Mouse (Mus musculus): ENCODE results near the gene Mtch1. TPM values are rescaled to one million over a fixed set of nuclear protein-coding genes. Genes with fewer than 3 reads are reported as not detected.

Mtch1 gene
- polyA plus RNA-seq, 1 experiment from 2014 or later, result 370 TPM

DNA sequence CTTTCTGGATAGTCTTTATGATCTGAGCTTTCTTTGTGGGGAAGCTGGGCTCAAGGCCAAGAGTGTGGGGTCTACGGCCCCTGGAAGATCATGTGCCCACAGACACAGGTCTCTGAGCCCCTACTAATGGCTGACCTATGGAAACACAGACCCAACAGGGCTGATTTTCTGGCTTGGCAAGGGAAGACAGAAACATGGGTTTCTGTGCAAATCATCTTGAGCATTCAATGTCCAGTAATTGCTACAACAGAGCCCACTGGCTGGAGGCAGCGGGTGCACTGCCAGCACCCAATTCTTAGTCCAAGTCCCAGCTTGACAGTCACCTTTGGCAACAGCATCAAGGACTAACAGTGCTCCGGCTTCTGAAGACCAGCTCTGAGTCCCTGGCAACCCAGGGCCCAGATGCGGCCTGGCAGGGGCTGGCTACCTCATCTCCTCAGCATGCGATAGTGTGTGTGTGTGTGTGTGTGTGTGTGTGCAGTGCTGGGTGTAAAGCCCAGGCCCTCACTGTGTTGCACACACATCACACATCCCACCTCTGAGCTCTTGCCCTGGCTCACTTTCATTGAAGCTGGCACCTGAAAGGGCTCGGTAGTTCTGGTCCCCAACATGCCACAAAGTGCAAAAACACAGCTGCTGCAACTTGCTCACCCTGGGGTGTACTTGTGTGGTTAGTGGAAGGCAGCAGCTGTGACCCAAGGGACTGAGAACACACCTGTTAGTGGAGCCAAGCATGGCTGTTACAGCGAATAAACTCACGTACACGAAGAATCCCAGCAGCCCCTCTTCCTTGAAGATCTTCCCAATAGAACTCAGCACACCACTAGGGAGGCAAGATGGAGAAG is 9.5 kb downstream of the Mtch1 start:
- peaks cover 21% of the 10 kb centered on the region for H3K36me3 ChIP-seq (replicated peaks; ENCODE audit: control insufficient read depth, insufficient read depth, low read depth, low read length)

DNA sequence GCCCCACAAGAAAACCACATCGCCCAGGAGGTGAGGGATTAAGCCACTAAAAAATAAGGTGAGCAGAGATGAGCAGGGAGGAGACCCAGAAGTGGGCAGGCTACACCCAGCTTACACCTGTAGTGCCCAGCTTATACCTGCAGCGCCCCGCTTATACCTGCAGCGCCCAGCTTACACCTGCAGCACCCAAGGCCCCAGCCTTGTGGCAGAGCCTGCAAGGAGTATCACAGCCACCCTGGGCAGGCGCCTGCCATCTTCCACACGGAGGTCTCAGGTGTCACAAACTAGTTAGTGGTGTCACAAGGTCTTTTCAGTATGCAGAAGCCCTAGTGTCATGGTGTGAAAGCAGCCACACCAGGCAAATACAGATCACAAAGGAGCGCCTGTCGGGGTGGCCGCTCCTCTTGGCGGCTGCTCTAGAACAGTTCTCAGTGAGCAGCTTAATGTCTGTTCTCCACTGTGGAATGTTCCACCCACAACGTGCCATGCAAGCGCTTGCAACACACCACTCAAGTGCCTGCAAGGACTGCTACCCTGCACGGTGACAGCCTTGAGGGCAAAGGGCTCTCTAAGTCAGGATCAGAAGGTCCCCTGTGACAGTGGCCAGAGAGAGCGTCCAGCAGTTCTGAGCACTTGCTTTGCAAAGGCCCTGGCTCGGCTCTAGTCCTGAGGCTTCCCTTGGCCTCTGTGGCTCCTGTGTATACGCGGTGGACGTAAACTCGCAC is 11.3 kb downstream of the Mtch1 start:
- no peak overlapping the region for H3K27ac ChIP-seq (replicated peaks; ENCODE audit: low read depth, low read length)
- DNase-seq (ENCODE audit: low spot score) (no peak), ATAC-seq (replicated peaks; ENCODE audit: insufficient number of reproducible peaks, low FRiP score, low TSS enrichment, low read depth) (no peak)
- no peak overlapping the region for H3K4me3 ChIP-seq (ENCODE audit: low read depth, low read length)
- WGBS, result 95% methylated on average over 19 of the region's 19 CpGs
- H3K4me2 ChIP-seq (ENCODE audit: low read depth, low read length), result no peak overlapping the region
- H3K4me1 ChIP-seq (ENCODE audit: control insufficient read depth, insufficient read depth, low read length), result peaks cover 5% of the 10 kb centered on the region
- no peak overlapping the region for H3K9ac ChIP-seq (replicated peaks; ENCODE audit: low read length)
- peaks cover 21% of the 10 kb centered on the region for H3K36me3 ChIP-seq (replicated peaks; ENCODE audit: control insufficient read depth, insufficient read depth, low read depth, low read length)
- H3K27me3 ChIP-seq (ENCODE audit: control insufficient read depth, insufficient read depth, low read length), result no peaks in the 10 kb centered on the region
- no peaks in the 10 kb centered on the region for H3K9me3 ChIP-seq (replicated peaks; ENCODE audit: control insufficient read depth, low read length)

More for the DNA sequence above, 9.5 kb downstream of the Mtch1 start:
- 94% methylated on average over 9 of the region's 9 CpGs for WGBS
- no peaks in the 10 kb centered on the region for H3K9me3 ChIP-seq (replicated peaks; ENCODE audit: control insufficient read depth, low read length)
- ATAC-seq (replicated peaks; ENCODE audit: insufficient number of reproducible peaks, low FRiP score, low TSS enrichment, low read depth) (no peak), DNase-seq (ENCODE audit: low spot score) (no peak)
- no peak overlapping the region for H3K9ac ChIP-seq (replicated peaks; ENCODE audit: low read length)
- no peak overlapping the region for H3K4me2 ChIP-seq (ENCODE audit: low read depth, low read length)
- no peak overlapping the region for H3K27ac ChIP-seq (replicated peaks; ENCODE audit: low read depth, low read length)
- H3K27me3 ChIP-seq (ENCODE audit: control insufficient read depth, insufficient read depth, low read length), result no peaks in the 10 kb centered on the region
- H3K4me1 ChIP-seq (ENCODE audit: control insufficient read depth, insufficient read depth, low read length), result peaks cover 11% of the 10 kb centered on the region
- no peak overlapping the region for H3K4me3 ChIP-seq (ENCODE audit: low read depth, low read length)

- Histone ChIP-seq H3K27me3 (ENCODE audit: control insufficient read depth, insufficient read depth, low read length) (no peaks in the 10 kb centered on the region; the same call in 1 of the 2 replicates), H3K4me2 (ENCODE audit: low read depth, low read length) (no peak overlapping the region), H3K27ac (replicated peaks; ENCODE audit: low read depth, low read length) (no peak overlapping the region), H3K9ac (replicated peaks; ENCODE audit: low read length) (no peak overlapping the region), H3K36me3 (replicated peaks; ENCODE audit: control insufficient read depth, insufficient read depth, low read depth, low read length) (peaks cover 17% of the 10 kb centered on the region), H3K9me3 (replicated peaks; ENCODE audit: control insufficient read depth, low read length) (no peaks in the 10 kb centered on the region), H3K4me3 (ENCODE audit: low read depth, low read length) (no peak overlapping the region), H3K4me1 (ENCODE audit: control insufficient read depth, insufficient read depth, low read length) (no peaks in the 10 kb centered on the region)
- 80% methylated on average over 4 of the region's 4 CpGs for WGBS
- DNase-seq (ENCODE audit: low spot score), result no peak
- no peak for ATAC-seq (replicated peaks; ENCODE audit: insufficient number of reproducible peaks, low FRiP score, low TSS enrichment, low read depth)
Observed at GRCm38 (mm10) chr17:29332186-29332685, 15.5 kb downstream of the Mtch1 start.

- ATAC-seq (replicated peaks; ENCODE audit: insufficient number of reproducible peaks, low FRiP score, low TSS enrichment, low read depth), result no peak
- Histone ChIP-seq H3K9me3 (replicated peaks; ENCODE audit: control insufficient read depth, low read length) (no peaks in the 10 kb centered on the region), H3K4me1 (ENCODE audit: control insufficient read depth, insufficient read depth, low read length) (peaks cover 2% of the 10 kb centered on the region; the same call in 1 of the 2 replicates), H3K4me3 (ENCODE audit: low read depth, low read length) (no peak overlapping the region), H3K27me3 (ENCODE audit: control insufficient read depth, insufficient read depth, low read length) (peaks cover under 1% of the 10 kb centered on the region; the same call in 1 of the 2 replicates), H3K4me2 (ENCODE audit: low read depth, low read length) (no peak overlapping the region), H3K36me3 (replicated peaks; ENCODE audit: control insufficient read depth, insufficient read depth, low read depth, low read length) (peaks cover 5% of the 10 kb centered on the region), H3K9ac (replicated peaks; ENCODE audit: low read length) (no peak overlapping the region), H3K27ac (replicated peaks; ENCODE audit: low read depth, low read length) (no peak overlapping the region)
- DNase-seq (ENCODE audit: low spot score), result no peak
- 42% methylated on average over 5 of the region's 5 CpGs for WGBS
Observed at GRCm38 (mm10) chr17:29330671-29331410, 16.9 kb downstream of the Mtch1 start.

GRCm38 (mm10) chr17:29330221-29330620 is 17.5 kb downstream of the Mtch1 start:
- 89% methylated on average over 3 of the region's 3 CpGs for WGBS
- H3K4me3 ChIP-seq (ENCODE audit: low read depth, low read length), result no peak overlapping the region
- H3K36me3 ChIP-seq (replicated peaks; ENCODE audit: control insufficient read depth, insufficient read depth, low read depth, low read length), result peaks cover 5% of the 10 kb centered on the region
- H3K9me3 ChIP-seq (replicated peaks; ENCODE audit: control insufficient read depth, low read length), result no peaks in the 10 kb centered on the region
- H3K4me1 ChIP-seq (ENCODE audit: control insufficient read depth, insufficient read depth, low read length), result peaks cover 2% of the 10 kb centered on the region; the same call in 1 of the 2 replicates
- no peak overlapping the region for H3K9ac ChIP-seq (replicated peaks; ENCODE audit: low read length)
- no peak overlapping the region for H3K4me2 ChIP-seq (ENCODE audit: low read depth, low read length)
- ATAC-seq (replicated peaks; ENCODE audit: insufficient number of reproducible peaks, low FRiP score, low TSS enrichment, low read depth), result no peak
- no peak overlapping the region for H3K27ac ChIP-seq (replicated peaks; ENCODE audit: low read depth, low read length)
- H3K27me3 ChIP-seq (ENCODE audit: control insufficient read depth, insufficient read depth, low read length), result peaks cover 4% of the 10 kb centered on the region; the same call in 1 of the 2 replicates
- no peak for DNase-seq (ENCODE audit: low spot score)

- Histone ChIP-seq H3K9ac (replicated peaks; ENCODE audit: low read length) (no peak overlapping the region), H3K4me3 (ENCODE audit: low read depth, low read length) (no peak overlapping the region), H3K36me3 (replicated peaks; ENCODE audit: control insufficient read depth, insufficient read depth, low read depth, low read length) (no peaks in the 10 kb centered on the region; the same call in none of the 2 replicates), H3K27ac (replicated peaks; ENCODE audit: low read depth, low read length) (no peak overlapping the region), H3K4me2 (ENCODE audit: low read depth, low read length) (no peak overlapping the region), H3K27me3 (ENCODE audit: control insufficient read depth, insufficient read depth, low read length) (peaks cover 8% of the 10 kb centered on the region), H3K9me3 (replicated peaks; ENCODE audit: control insufficient read depth, low read length) (no peaks in the 10 kb centered on the region), H3K4me1 (ENCODE audit: control insufficient read depth, insufficient read depth, low read length) (peaks cover 2% of the 10 kb centered on the region)
- DNase-seq (ENCODE audit: low spot score) (no peak), ATAC-seq (replicated peaks; ENCODE audit: insufficient number of reproducible peaks, low FRiP score, low TSS enrichment, low read depth) (no peak; the same call in 1 of the 2 replicates)
- 75% methylated on average over 9 of the region's 9 CpGs for WGBS
Observed at GRCm38 (mm10) chr17:29327691-29328090, 20.0 kb downstream of the Mtch1 start.

DNA sequence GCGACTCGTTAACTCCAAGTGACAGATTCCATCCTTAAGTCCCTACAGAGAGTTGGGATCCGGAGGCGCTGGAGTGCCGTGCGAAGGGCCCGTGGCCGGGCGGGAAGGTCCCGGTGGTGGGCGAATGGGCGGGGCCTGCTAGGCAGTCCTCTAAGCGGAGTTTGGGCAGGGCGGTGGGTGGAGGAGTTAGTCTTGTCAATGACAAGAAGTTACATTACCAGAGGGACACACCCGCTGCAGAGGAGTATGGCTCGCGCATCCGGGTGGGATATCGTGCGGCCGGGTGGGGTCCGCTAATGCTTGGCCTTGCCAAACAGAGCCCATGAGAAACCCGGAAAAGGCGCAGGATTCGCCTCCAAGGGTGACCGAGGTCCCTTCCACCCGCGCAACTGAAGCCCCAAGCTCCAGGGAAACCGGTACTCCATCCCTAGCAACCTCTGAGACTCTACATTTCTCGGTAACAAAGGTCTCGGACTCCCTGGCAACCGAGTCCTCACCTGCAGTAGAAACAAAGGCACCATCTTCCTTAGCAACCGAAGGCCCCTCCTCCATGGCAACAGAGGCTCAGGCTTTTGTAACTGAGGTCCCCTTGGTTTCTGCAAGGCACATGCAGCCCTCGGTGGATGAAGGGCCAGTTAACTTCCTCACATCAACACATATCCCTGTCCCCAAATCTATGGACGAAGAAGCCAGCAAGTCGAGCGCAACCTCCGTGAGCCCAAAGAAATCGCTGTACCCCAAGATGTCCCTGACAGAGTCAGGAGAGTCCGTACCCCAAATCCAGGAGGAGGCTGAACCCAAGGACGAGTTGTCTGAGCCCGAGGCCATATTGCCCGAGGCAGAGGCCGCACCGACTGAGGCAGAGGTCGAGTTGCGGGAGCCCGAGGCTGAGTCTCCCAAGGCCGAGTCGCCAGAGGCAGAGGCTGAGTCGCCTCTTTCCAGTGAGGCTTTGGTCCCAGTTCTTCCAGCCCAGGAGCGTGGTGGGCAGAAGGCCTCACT is 20.9 kb downstream of the Mtch1 start:
- Histone ChIP-seq H3K4me2 (ENCODE audit: low read depth, low read length) (peak overlapping the region; percentile 59), H3K4me1 (ENCODE audit: control insufficient read depth, insufficient read depth, low read length) (peaks cover 5% of the 10 kb centered on the region), H3K9me3 (replicated peaks; ENCODE audit: control insufficient read depth, low read length) (no peaks in the 10 kb centered on the region), H3K4me3 (ENCODE audit: low read depth, low read length) (peak overlapping the region; percentile 25), H3K27me3 (ENCODE audit: control insufficient read depth, insufficient read depth, low read length) (peaks cover 17% of the 10 kb centered on the region), H3K27ac (replicated peaks; ENCODE audit: low read depth, low read length) (0 out of 2 replicates have a peak overlapping the region, but pooled peaks have one; percentile 6), H3K9ac (replicated peaks; ENCODE audit: low read length) (peak overlapping the region; percentile 58), H3K36me3 (replicated peaks; ENCODE audit: control insufficient read depth, insufficient read depth, low read depth, low read length) (no peaks in the 10 kb centered on the region; the same call in 1 of the 2 replicates)
- 13% methylated on average over 52 of the region's 52 CpGs for WGBS
- DNase-seq (ENCODE audit: low spot score) (peak; percentile 66), ATAC-seq (replicated peaks; ENCODE audit: insufficient number of reproducible peaks, low FRiP score, low TSS enrichment, low read depth) (no peak)
